Comparison of ENCODE assay signal across 10 mouse cellular contexts in genomic region chr3:9593832-9594231, GRCm38 (mm10). TPM values are rescaled to one million over a fixed set of nuclear protein-coding genes. Genes with fewer than 3 reads are reported as not detected.
DNase-seq lines count a peak whose midpoint lies in the region; ATAC-seq and TF ChIP-seq lines count a peak whose summit lies in the region.
"Had no signal": no experiment of that assay in that cellular context is flagged by ENCODE, and none has a peak within 500 bp of the region (broad histone marks: within the 10 kb centered on the region; RNA-seq: fewer than 3 reads in every experiment).

No protein-coding gene starts in this region.

- H3K4me1 ChIP-seq in midbrain, embryonic 11.5 days (ENCODE audit: control insufficient read depth, insufficient read depth, low read length): no peaks in the 10 kb centered on the region; the same call in 1 of the 2 replicates
- H3K4me1 ChIP-seq in midbrain, embryonic 13.5 days (replicated peaks): peaks cover 3% of the 10 kb centered on the region; the same call in 1 of the 2 replicates
- no peaks in the 10 kb centered on the region for H3K4me1 ChIP-seq in lung, postnatal 0 days (ENCODE audit: insufficient read depth, low read depth, low read length)
- peaks cover 6% of the 10 kb centered on the region; the same call in 1 of the 2 replicates for H3K4me1 ChIP-seq in hindbrain, embryonic 10.5 days (replicated peaks)

- no peak overlapping the region for H3K27ac ChIP-seq in midbrain, embryonic 11.5 days (ENCODE audit: low read depth, low read length)
- H3K27ac ChIP-seq in midbrain, embryonic 13.5 days: no peak overlapping the region
- H3K27ac ChIP-seq in lung, postnatal 0 days (ENCODE audit: low read length): no peak overlapping the region
- no peak overlapping the region for H3K27ac ChIP-seq in hindbrain, embryonic 10.5 days
- H3K27ac ChIP-seq: limb, embryonic 13.5 days had no signal

- DNase-seq in embryo, embryonic 10.5 days (ENCODE audit: low spot score): peak; percentile 49
- no peak for DNase-seq in embryo, embryonic 9.5 days (ENCODE audit: extremely low spot score)
- no peak for DNase-seq in midbrain, embryonic 11.5 days (ENCODE audit: low spot score, missing footprints)
- DNase-seq in lung, postnatal 0 days (ENCODE audit: low spot score): peak; percentile 67
- DNase-seq in spleen, adult 18-20 months: no peak
- no peak for DNase-seq in hindbrain, embryonic 10.5 days (ENCODE audit: low spot score)

- TF ChIP-seq EP300 in lung, postnatal 0 days (IDR thresholded peaks at IDR 0.05): no peak

- H3K9me3 ChIP-seq in midbrain, embryonic 11.5 days (ENCODE audit: control insufficient read depth, low read length): no peaks in the 10 kb centered on the region
- H3K9me3 ChIP-seq in midbrain, embryonic 13.5 days: no peaks in the 10 kb centered on the region
- H3K9me3 ChIP-seq in lung, postnatal 0 days (ENCODE audit: low read length): no peaks in the 10 kb centered on the region
- no peaks in the 10 kb centered on the region for H3K9me3 ChIP-seq in hindbrain, embryonic 10.5 days
- H3K9me3 ChIP-seq: limb, embryonic 13.5 days had no signal

- H3K4me3 ChIP-seq in midbrain, embryonic 11.5 days (ENCODE audit: low read depth, low read length): no peak overlapping the region
- H3K4me3 ChIP-seq in midbrain, embryonic 13.5 days (replicated peaks): no peak overlapping the region
- no peak overlapping the region for H3K4me3 ChIP-seq in lung, postnatal 0 days (ENCODE audit: low read depth, low read length)
- no peak overlapping the region for H3K4me3 ChIP-seq in hindbrain, embryonic 10.5 days
- H3K4me3 ChIP-seq: erythroblast, embryonic 14.5 days; limb, embryonic 13.5 days had no signal

- H3K27me3 ChIP-seq in midbrain, embryonic 11.5 days (ENCODE audit: control insufficient read depth, insufficient read depth, low read length): no peaks in the 10 kb centered on the region
- H3K27me3 ChIP-seq in midbrain, embryonic 13.5 days: no peaks in the 10 kb centered on the region
- H3K27me3 ChIP-seq in lung, postnatal 0 days (replicated peaks; ENCODE audit: insufficient read depth, low read length): no peaks in the 10 kb centered on the region
- H3K27me3 ChIP-seq in hindbrain, embryonic 10.5 days (ENCODE audit: insufficient read depth, poor library complexity, severe bottlenecking): no peaks in the 10 kb centered on the region
- H3K27me3 ChIP-seq: limb, embryonic 13.5 days had no signal

- H3K9ac ChIP-seq in midbrain, embryonic 11.5 days (ENCODE audit: low read length): no peak overlapping the region
- no peak overlapping the region for H3K9ac ChIP-seq in midbrain, embryonic 13.5 days (replicated peaks)
- no peak overlapping the region for H3K9ac ChIP-seq in lung, postnatal 0 days (replicated peaks; ENCODE audit: low read depth)
- H3K9ac ChIP-seq: limb, embryonic 13.5 days had no signal

- no peak overlapping the region for H3K4me2 ChIP-seq in midbrain, embryonic 11.5 days
- H3K4me2 ChIP-seq in midbrain, embryonic 13.5 days (replicated peaks): no peak overlapping the region
- H3K4me2 ChIP-seq in lung, postnatal 0 days (replicated peaks; ENCODE audit: low read depth, low read length): no peak overlapping the region
- H3K4me2 ChIP-seq: limb, embryonic 13.5 days had no signal

- peak; percentile 64 for TF ChIP-seq CTCF in lung, postnatal 0 days (IDR thresholded peaks at IDR 0.05)

- no peaks in the 10 kb centered on the region for H3K36me3 ChIP-seq in midbrain, embryonic 11.5 days (ENCODE audit: control insufficient read depth, insufficient read depth, low read length)
- no peaks in the 10 kb centered on the region for H3K36me3 ChIP-seq in midbrain, embryonic 13.5 days
- no peaks in the 10 kb centered on the region for H3K36me3 ChIP-seq in lung, postnatal 0 days (ENCODE audit: insufficient read depth, low read length)
- H3K36me3 ChIP-seq in hindbrain, embryonic 10.5 days: no peaks in the 10 kb centered on the region

- ATAC-seq in midbrain, embryonic 11.5 days (ENCODE audit: low FRiP score): 0 out of 2 replicates have a peak, but pooled peaks have one; percentile 19
- no peak for ATAC-seq in midbrain, embryonic 13.5 days
- ATAC-seq in erythroblast, adult 5-6 weeks (replicated peaks; ENCODE audit: low FRiP score, poor library complexity, severe bottlenecking): peak; percentile 72
- no peak for ATAC-seq in lung, postnatal 0 days

- 78% methylated on average over 2 of the region's 2 CpGs for WGBS in midbrain, embryonic 11.5 days
- 79% methylated on average over 2 of the region's 2 CpGs for WGBS in midbrain, embryonic 13.5 days
- WGBS in lung, postnatal 0 days: 80% methylated on average over 2 of the region's 2 CpGs
- 83% methylated on average over 2 of the region's 2 CpGs for WGBS in hindbrain, embryonic 10.5 days

RNA-seq across cellular contexts. Expression of gene Zfp704, which starts 16.1 kb away (rescaled TPM):
- polyA plus RNA-seq in midbrain, embryonic 11.5 days (2014; fragmentation: Nextera tagmentation; extraction: Ambion mirVana): 4.5 and 5.5 TPM in 2 replicates
- 7.8 and 8.3 TPM in 2 replicates for polyA plus RNA-seq in midbrain, embryonic 13.5 days (2015; fragmentation: Nextera tagmentation; extraction: Ambion mirVana)
- total RNA-seq in erythroblast, adult 5-6 weeks (2015; ENCODE audit: low replicate concordance): 1.5 and 1.9 TPM in 2 replicates
- total RNA-seq in erythroblast, adult 5-6 weeks (2017; ENCODE audit: low replicate concordance): 2.2 and 2.3 TPM in 2 replicates
- 5.9 and 7.7 TPM in 2 replicates for polyA plus RNA-seq in lung, postnatal 0 days (2015; fragmentation: Nextera tagmentation; extraction: Ambion mirVana)
- polyA plus RNA-seq in hindbrain, embryonic 10.5 days (2016; fragmentation: Nextera tagmentation; extraction: Ambion mirVana): 4.2 and 6.6 TPM in 2 replicates

Comparison
In these comparisons a context has a peak if more than half of its experiments do, and no peak if none do; other contexts are left out.
1. DNase-seq: peak in embryo, embryonic 10.5 days (single experiment) and lung, postnatal 0 days (single experiment); none in embryo, embryonic 9.5 days (single experiment), midbrain, embryonic 11.5 days (single experiment), spleen, adult 18-20 months (0 of 2) and hindbrain, embryonic 10.5 days (single experiment).
2. ATAC-seq: peak in midbrain, embryonic 11.5 days (single experiment) and erythroblast, adult 5-6 weeks (single experiment); none in midbrain, embryonic 13.5 days (single experiment) and lung, postnatal 0 days (single experiment).